Comparison of ENCODE assay signal across 10 mouse cellular contexts in genomic region chr11:54307139-54307816, GRCm38 (mm10). TPM values are rescaled to one million over a fixed set of nuclear protein-coding genes. Genes with fewer than 3 reads are reported as not detected.
DNase-seq lines count a peak whose midpoint lies in the region; ATAC-seq lines count a peak whose summit lies in the region.
"Had no signal": no experiment of that assay in that cellular context is flagged by ENCODE, and none has a peak within 500 bp of the region (broad histone marks: within the 10 kb centered on the region; RNA-seq: fewer than 3 reads in every experiment).

No protein-coding gene starts in this region.

- H3K36me3 ChIP-seq in embryonic facial prominence, embryonic 14.5 days (ENCODE audit: control insufficient read depth, insufficient read depth, low read length): no peaks in the 10 kb centered on the region
- H3K36me3 ChIP-seq: heart, embryonic 15.5 days had no signal

- no peak overlapping the region for H3K4me3 ChIP-seq in embryonic facial prominence, embryonic 14.5 days (ENCODE audit: low read depth, low read length)
- H3K4me3 ChIP-seq: heart, embryonic 15.5 days had no signal

- no peaks in the 10 kb centered on the region for H3K9me3 ChIP-seq in embryonic facial prominence, embryonic 14.5 days (ENCODE audit: control insufficient read depth, low read length)
- H3K9me3 ChIP-seq: heart, embryonic 15.5 days had no signal

- WGBS in embryonic facial prominence, embryonic 14.5 days: 68% methylated on average over 7 of the region's 7 CpGs

- DNase-seq in frontal cortex, postnatal 14 days (ENCODE audit: low spot score in 2 of 2): no peak
- DNase-seq in 3T3-L1 (ENCODE audit: low read depth, low spot score): peak; percentile 69
- peak; percentile 85 for DNase-seq in adrenal gland, postnatal 10 days
- peak; percentile 36 for DNase-seq in embryonic facial prominence, embryonic 14.5 days (ENCODE audit: low spot score)
- DNase-seq in kidney, postnatal 4 days: peak; percentile 70 to 76
- DNase-seq in lung, postnatal 25 days (ENCODE audit: low spot score): peak; percentile 53
- DNase-seq in testis, postnatal 14 days (ENCODE audit: low spot score): peak; percentile 37

- H3K27me3 ChIP-seq in embryonic facial prominence, embryonic 14.5 days (replicated peaks; ENCODE audit: control insufficient read depth, insufficient read depth, low read length): peaks cover 15% of the 10 kb centered on the region; the same call in 1 of the 2 replicates

- H3K4me2 ChIP-seq in embryonic facial prominence, embryonic 14.5 days (ENCODE audit: low read depth, low read length): no peak overlapping the region
- H3K4me2 ChIP-seq: heart, embryonic 15.5 days had no signal

- peak; percentile 46; the same call in 1 of the 2 replicates for ATAC-seq in frontal cortex, adult (ENCODE audit: low TSS enrichment)
- no peak for ATAC-seq in embryonic facial prominence, embryonic 14.5 days (ENCODE audit: low read depth)

- H3K27ac ChIP-seq in embryonic facial prominence, embryonic 14.5 days (replicated peaks; ENCODE audit: low read depth, low read length): no peak overlapping the region
- H3K27ac ChIP-seq: heart, embryonic 15.5 days had no signal

- H3K4me1 ChIP-seq in embryonic facial prominence, embryonic 14.5 days (ENCODE audit: control insufficient read depth, insufficient read depth, low read length): no peaks in the 10 kb centered on the region

- no peak overlapping the region for H3K9ac ChIP-seq in embryonic facial prominence, embryonic 14.5 days (ENCODE audit: low read depth, low read length)
- H3K9ac ChIP-seq: heart, embryonic 15.5 days had no signal

RNA-seq across cellular contexts. Expression of gene Acsl6, which starts 3.7 kb away (rescaled TPM):
- 1 to 10 TPM; 2.2 to 3.6 TPM for total RNA-seq in adrenal gland, postnatal 10 days (2021)
- polyA plus RNA-seq in embryonic facial prominence, embryonic 14.5 days (2014; fragmentation: Nextera tagmentation; extraction: Ambion mirVana): 2.3 and 3.2 TPM in 2 replicates

RNA-seq across cellular contexts. Expression of gene Il3, which starts 40.2 kb away (rescaled TPM):
- not detected for total RNA-seq in adrenal gland, postnatal 10 days (2021)
- polyA plus RNA-seq in embryonic facial prominence, embryonic 14.5 days (2014; fragmentation: Nextera tagmentation; extraction: Ambion mirVana): not detected in 2 replicates
- total RNA-seq: neutrophil, adult 5-6 weeks had no signal
- polyA plus RNA-seq: heart, embryonic 15.5 days had no signal

RNA-seq across cellular contexts. Expression of gene Csf2, which starts 57.8 kb away (rescaled TPM):
- total RNA-seq in adrenal gland, postnatal 10 days (2021): not detected
- not detected in 2 replicates for polyA plus RNA-seq in embryonic facial prominence, embryonic 14.5 days (2014; fragmentation: Nextera tagmentation; extraction: Ambion mirVana)
- total RNA-seq: neutrophil, adult 5-6 weeks had no signal
- polyA plus RNA-seq: heart, embryonic 15.5 days had no signal

Comparison
In these comparisons a context has a peak if more than half of its experiments do, and no peak if none do; other contexts are left out.
1. DNase-seq: peak in 3T3-L1 (single experiment), adrenal gland, postnatal 10 days (single experiment), embryonic facial prominence, embryonic 14.5 days (single experiment), kidney, postnatal 4 days (2 of 2), lung, postnatal 25 days (single experiment) and testis, postnatal 14 days (single experiment); none in frontal cortex, postnatal 14 days (0 of 2).